Mouse (Mus musculus) ES-Bruce4 (cell line): ENCODE results near the gene Dpf3.

Source experiments
- EP300 ChIP-seq: IDR thresholded peaks from 2 replicates; pipeline ENCODE4 v1.6.1; 2011; ENCODE audit warnings: low read depth, low read length; ENCODE audit not compliant: insufficient read depth
- POLR2A ChIP-seq: IDR thresholded peaks from one replicate; pipeline ENCODE4 v1.8.1; 2011; ENCODE audit warnings: low read length; ENCODE audit not compliant: insufficient read depth

DNA sequence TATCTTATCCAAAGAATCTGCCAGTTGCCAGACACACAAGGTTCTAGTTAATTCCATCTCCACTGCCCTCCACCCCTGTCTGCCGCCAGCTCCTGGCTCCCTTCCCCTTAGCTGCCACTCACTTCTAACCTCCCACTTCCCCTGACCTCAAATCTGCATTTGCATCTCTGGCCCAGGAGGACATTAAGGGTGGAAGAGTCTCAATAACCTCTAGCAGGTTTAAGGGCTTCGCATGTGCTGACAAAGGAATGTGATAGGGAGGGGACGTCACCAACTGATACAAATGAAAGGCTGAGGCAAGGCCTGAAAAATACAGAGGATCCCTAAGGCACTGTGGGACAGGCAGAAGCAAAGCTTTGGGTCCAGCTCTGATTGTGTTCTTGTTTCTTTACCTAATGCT lies 100.0 kb downstream of the Dpf3 start:
- TF ChIP-seq EP300: no peak
- TF ChIP-seq POLR2A: no peak
